Mouse (Mus musculus): ENCODE results near the gene Chd9.
"Not testable (repeated sequence)": the region's sequence is repeated elsewhere in the genome, so short reads cannot be mapped to it uniquely, and the experiment has no call there.

Chd9 gene

GRCm38 (mm10) chr8:90869920-90870777, 42.0 kb downstream of the Chd9 start:
- peak; percentile 55 to 69 for DNase-seq (ENCODE audit: low spot score in 2 of 2)

- DNase-seq (ENCODE audit: low spot score in 2 of 2), result no peak
Measured at GRCm38 (mm10) chr8:90871375-90872080, 43.4 kb downstream of the Chd9 start.

GRCm38 (mm10) chr8:90873051-90873450, 44.9 kb downstream of the Chd9 start:
- no peak for DNase-seq (ENCODE audit: low spot score in 2 of 2)

GRCm38 (mm10) chr8:90876213-90876721, 48.1 kb downstream of the Chd9 start:
- DNase-seq (ENCODE audit: low spot score in 2 of 2), result peak; percentile 75 to 80

GRCm38 (mm10) chr8:90876722-90877429, 48.7 kb downstream of the Chd9 start:
- peak; percentile 82 to 83 for DNase-seq (ENCODE audit: low spot score in 2 of 2)

GRCm38 (mm10) chr8:90877430-90877975, 49.4 kb downstream of the Chd9 start:
- no peak for DNase-seq (ENCODE audit: low spot score in 2 of 2)

- no peak for DNase-seq (ENCODE audit: low spot score in 2 of 2)
Measured at GRCm38 (mm10) chr8:90878551-90878950, 50.4 kb downstream of the Chd9 start.

GRCm38 (mm10) chr8:90880041-90880440, 51.9 kb downstream of the Chd9 start:
- no peak for DNase-seq (ENCODE audit: low spot score in 2 of 2)

- DNase-seq (ENCODE audit: low spot score in 2 of 2), result no peak
Measured at GRCm38 (mm10) chr8:90881181-90881580, 53.0 kb downstream of the Chd9 start.

GRCm38 (mm10) chr8:90882088-90882691, 54.0 kb downstream of the Chd9 start:
- no peak for DNase-seq (ENCODE audit: low spot score in 2 of 2)

GRCm38 (mm10) chr8:90885671-90886368, 57.7 kb downstream of the Chd9 start:
- DNase-seq (ENCODE audit: low spot score in 2 of 2), result no peak

GRCm38 (mm10) chr8:90886369-90886712, 58.2 kb downstream of the Chd9 start:
- not testable (repeated sequence) for DNase-seq (ENCODE audit: low spot score in 2 of 2)

- DNase-seq (ENCODE audit: low spot score in 2 of 2), result not testable (repeated sequence)
Measured at GRCm38 (mm10) chr8:90887328-90887727, 59.2 kb downstream of the Chd9 start.

- DNase-seq (ENCODE audit: low spot score in 2 of 2), result no peak
Measured at GRCm38 (mm10) chr8:90891872-90892578, 63.9 kb downstream of the Chd9 start.

GRCm38 (mm10) chr8:90892579-90892919, 64.4 kb downstream of the Chd9 start:
- no peak for DNase-seq (ENCODE audit: low spot score in 2 of 2)

- peak; percentile 51 to 54 for DNase-seq (ENCODE audit: low spot score in 2 of 2)
Measured at GRCm38 (mm10) chr8:90894231-90894914, 66.2 kb downstream of the Chd9 start.

- no peak for DNase-seq (ENCODE audit: low spot score in 2 of 2)
Measured at GRCm38 (mm10) chr8:90897343-90897742, 69.2 kb downstream of the Chd9 start.

- DNase-seq (ENCODE audit: low spot score in 2 of 2), result no peak
Measured at GRCm38 (mm10) chr8:90898578-90898977, 70.4 kb downstream of the Chd9 start.

GRCm38 (mm10) chr8:90902002-90902401, 73.8 kb downstream of the Chd9 start:
- DNase-seq (ENCODE audit: low spot score in 2 of 2), result no peak

All from frontal cortex, postnatal 36 days (tissue).